Mouse (Mus musculus) embryo, embryonic 10 days (tissue): Measurements from ENCODE around the gene Tpst2.
A peak's percentile ranks its signal among the peaks of the same experiment; 100 is the strongest.

Experiments used
- DNase-seq: peaks from one replicate; pipeline ENCODE4 v3.0.0-alpha.2; 2015; ENCODE audit warnings: low spot score

The Tpst2 gene

GRCm38 (mm10) chr5:112335473-112335872 is 59.0 kb downstream of the Tpst2 start:
- peak; percentile 68 for DNase-seq

DNA sequence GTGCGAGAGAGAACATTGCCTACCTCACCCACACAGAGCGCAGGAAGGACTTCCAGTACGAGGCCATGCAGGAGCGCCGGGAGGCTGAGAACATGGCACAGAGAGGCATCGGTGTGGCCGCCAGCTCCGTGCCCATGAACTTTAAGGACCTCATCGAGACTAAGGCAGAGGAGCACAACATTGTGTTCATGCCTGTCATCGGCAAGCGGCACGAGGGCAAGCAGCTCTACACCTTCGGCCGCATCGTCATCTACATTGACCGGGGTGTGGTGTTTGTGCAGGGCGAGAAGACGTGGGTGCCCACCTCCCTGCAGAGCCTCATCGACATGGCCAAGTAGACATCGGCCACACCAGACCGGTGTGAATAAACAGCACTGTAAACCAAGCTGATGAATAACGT is 60.5 kb downstream of the Tpst2 start:
- DNase-seq = no peak

DNA sequence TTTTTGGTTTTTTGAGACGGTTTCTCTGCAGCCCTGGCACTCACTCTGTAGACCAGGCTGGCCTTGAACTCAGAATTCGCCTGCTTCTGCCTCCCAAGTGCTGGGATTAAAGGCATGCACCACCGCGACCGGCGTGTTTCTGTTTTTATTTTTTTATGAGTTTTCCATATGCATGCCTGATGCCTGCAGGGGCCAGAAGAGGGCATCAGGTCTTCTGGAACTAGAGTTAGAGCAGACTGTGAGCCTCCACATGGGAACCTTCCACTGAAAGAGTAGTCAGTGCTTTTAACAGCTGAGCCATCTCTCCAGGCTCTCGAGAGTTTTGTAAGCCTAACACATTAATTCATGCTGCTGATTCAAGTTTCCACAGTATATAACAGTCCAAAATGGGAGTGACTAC is 62.7 kb downstream of the Tpst2 start:
- DNase-seq = no peak

DNA sequence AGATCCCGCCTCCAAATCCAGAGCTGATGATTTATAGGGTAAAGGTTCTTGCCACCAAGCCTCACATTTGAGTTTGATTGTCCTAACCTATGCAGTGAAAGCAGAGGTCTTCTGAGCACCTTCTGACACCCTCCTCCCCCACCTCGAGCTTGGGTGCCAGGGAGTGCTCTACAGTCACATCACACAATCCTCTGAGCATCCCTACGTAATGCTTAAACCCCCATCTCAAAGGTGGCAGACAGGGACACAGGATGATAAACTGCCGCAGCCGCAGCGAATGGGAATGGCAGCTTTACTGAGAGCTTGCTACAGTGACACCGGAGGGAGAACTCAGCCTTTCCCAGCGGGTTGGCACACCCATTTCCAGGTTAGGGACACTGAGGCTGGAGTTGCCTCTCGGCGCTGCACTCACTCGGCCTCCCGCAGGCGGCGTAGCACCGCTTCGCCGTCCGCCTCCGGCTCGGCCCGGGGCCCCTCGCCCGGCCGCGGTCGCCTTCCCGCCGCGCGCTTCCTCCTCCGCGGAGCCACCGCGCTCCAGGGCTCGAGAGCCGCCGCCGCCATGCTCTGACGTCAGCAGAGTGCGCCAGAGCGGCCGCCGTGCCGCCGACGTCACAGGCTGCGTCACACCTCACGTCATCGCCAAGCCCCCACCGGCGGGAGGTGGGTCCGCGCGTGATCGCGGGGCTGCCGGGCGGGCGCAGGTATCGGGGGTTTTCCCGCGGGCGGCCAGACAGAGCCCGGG is 66.1 kb downstream of the Tpst2 start, which contains the start of the genes Srrd and Hps4:
Srrd (minus strand) TSS at position 578 of the 742 bp plus-strand sequence.
Hps4 (plus strand) TSS at position 621 of the 742 bp plus-strand sequence.
- DNase-seq = peak; percentile 93

GRCm38 (mm10) chr5:112343205-112343595 is 66.7 kb downstream of the Tpst2 start:
- DNase-seq = peak; percentile 54

DNA sequence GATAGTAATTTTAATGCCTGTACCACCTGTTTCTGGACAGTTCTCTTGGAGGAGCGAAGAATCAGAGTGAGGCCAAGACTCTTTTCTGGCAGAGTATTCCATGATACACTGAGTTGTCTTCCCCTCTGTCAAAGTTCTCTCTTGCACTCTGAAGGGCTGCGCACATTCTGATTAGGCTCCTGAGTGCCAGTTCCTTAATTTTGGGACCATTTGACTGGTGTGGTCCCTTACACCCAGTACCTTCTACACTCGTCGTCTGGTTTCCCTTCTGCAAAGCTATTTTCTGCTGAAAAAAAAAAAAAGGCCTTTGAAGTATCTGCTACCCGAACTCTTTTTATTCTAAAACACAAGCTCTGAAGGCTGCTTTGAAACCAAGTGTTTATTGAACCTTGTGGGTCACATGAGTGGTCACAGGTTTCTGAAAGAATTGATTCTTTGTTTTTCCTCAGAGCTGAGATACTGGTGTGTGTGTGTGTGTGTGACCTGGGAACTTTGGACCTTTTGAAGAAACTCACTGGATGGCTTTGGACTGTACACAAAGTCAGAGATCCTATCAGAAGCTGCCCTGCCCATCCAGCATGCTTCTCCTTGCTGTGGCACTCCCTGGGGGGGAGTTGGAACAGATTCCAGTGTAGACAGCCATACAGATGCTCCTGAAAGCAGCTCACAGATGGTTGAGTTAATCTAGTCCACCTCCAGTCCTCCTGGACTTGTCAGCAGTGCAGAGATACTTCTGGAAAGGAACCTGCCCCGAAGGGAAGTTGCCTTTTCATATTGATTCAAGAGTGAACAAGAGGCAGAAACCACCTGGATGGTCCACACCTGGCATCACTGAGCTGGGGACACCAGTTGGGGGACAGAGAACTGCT is 67.8 kb downstream of the Tpst2 start:
- no peak for DNase-seq

DNA sequence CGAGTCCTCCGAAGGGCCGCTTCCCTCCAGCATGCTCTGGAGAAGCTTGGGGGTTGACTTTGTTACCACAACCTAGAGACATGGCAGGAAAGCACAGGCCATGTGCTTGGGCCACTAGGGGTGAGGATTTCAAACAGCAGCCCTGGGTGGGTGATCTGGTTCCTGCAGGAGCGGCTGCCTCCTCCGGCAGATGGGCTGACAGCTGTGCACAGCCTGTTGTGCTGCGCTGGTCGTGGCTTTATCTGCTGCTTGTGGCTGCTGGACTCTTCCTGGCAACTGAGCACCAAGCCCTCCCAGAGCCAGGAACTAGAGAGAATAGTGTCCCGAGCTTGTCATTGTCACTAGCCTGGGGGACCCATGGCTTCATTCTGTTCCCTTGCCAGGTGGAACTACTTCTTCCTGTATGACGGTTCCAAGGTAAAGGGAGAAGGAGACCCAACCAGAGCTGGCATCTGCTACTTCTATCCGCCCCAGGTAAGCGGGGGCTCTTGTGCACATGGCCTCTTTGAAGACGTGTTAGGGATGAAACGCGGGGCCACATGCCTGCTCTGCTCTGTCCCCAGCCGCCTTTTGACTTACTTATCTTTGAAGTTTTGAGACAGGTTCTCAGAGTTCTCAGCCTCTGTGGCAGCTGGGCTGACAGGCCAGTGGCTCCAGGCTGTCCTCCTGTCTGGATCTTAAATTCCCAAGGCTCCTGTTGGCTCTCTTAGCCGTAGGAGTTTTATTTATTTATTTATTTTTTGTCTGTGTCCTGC is 69.9 kb downstream of the Tpst2 start:
- DNase-seq = no peak

- no peak for DNase-seq
Measured at GRCm38 (mm10) chr5:112349169-112349568, 72.7 kb downstream of the Tpst2 start.

DNA sequence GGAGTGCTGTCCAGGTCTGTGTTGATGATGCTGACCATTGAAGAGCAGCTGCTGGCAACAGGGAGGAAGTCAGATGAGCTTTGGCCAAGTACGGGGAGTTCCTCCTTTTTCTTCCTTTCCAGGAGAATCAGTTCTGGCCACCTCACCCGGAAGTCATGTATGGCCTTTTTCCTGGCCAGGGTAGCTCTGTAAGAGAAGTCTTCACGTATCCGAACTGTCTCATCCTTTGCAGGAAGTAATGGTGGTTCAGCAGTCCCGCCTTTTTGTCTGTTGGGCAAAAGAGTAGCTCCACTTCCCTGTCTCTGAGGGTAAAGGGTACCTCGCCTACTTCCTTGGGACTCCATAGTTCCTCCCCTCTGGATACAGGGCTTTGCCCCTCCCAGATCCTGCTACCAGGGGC is 79.0 kb downstream of the Tpst2 start:
- no peak for DNase-seq

DNA sequence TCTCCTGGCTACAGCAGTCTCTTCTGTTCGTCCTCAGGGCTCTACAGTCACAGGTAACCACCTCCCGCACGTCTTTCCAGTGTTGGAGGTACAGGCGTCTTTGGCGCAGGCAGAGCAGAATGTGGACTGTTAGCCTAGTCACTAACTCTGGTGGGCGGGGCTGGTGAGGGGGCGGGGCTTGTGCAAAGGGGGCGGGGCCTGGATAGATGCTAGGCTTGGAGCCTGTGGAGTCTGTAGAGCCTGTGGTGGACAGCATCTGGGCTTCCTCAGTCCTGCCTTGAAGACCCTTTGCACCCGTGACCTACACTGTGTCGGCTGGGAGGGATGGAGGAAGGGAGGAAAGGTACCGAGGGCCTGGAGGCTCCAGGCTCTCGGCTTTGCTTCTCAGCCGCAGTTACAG is 79.4 kb downstream of the Tpst2 start, which contains the start of gene Gm6583:
Gm6583 (minus strand) TSS at position 124 of the 400 bp plus-strand sequence.
- no peak for DNase-seq

GRCm38 (mm10) chr5:112356322-112356721 is 79.8 kb downstream of the Tpst2 start:
- no peak for DNase-seq

DNA sequence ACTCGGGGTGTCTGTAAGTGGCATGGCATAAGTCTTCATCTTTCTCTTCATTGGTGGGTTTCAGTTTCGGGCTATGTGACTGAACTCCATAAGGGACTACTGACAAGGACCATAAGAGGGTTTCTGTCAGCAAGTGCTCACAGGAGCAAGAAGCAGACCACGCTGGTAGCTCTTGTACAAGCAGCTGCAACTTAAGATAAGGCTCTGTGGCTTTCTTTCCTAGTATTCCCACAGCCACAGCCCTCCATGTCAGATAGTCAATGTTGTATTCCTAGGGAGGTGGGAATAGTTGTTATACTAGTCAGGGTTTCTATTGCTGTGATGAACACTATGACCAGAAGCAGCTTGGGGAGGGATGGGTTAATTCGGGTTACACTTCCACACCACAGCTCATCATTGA is 83.0 kb downstream of the Tpst2 start:
- DNase-seq = no peak

DNA sequence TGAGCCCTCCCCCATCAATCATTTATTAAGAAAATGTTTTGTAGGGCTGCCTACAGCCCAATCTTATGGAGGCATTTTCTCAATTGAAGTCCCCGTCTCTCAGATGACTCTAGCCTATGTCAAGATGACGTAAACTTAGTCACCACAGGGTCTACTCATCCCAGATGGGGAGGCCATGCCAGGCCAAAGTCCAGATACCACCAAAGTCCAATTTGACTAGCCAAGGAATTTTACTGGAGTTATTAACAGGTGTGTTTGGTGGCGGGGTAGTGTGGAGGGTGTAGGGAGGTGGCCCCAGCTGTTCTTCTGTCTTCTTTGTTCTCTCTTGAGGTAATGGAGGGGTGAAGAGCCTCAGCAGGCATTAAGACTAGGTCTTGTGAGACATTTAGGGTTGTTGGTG is 83.6 kb downstream of the Tpst2 start:
- no peak for DNase-seq

DNA sequence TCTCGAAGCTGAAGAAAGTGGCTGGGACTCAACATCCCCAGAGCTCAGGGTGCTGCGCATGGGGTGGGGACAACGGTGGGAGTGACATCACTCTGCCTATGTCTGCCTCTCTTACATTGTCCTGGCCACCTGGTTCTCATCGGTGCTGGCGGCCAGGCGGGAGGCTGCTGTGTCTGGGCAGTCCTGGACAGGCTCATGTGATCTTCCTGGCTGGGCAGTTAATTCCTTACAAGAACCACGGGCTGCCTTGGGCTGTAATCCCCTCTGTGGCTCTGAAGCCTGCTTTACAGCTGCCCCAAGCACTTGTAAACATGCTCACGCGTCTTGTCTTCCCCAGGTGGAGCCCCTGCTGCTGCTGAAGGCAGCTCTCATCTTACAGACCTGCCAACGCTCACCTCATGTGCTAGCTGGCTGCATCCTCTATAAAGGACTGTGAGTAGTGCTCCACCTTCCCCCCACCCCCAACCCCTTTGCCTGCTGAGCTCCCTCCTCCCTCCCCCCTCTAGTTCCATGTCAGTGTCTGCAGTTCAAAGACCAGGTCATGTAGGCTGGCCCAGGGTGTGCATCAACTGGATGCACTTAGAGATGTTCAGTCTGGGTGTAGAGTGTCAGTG is 87.8 kb downstream of the Tpst2 start:
- no peak for DNase-seq
